Mouse (Mus musculus) spleen, adult 10 weeks (tissue): Measurements from ENCODE around the gene Smg5. TPM values are rescaled to one million over a fixed set of nuclear protein-coding genes. Genes with fewer than 3 reads are reported as not detected.

Experiments
- polyA plus RNA-seq: library from polyadenylated mRNA; stranded (reverse); fragments of 350-450 nt; fragmentation: Illumina TruSeq; extraction: RNeasy Lipid Tissue Mini Kit (QIAGEN cat#74804); gene quantifications from one replicate; pipeline ENCODE4 v1.2.3, GENCODE M21; 2015; ENCODE audit warnings: low replicate concordance; ENCODE audit not compliant: insufficient read depth

Smg5 gene
- polyA plus RNA-seq, result 81.8 TPM

GRCm38 (mm10) chr3:88336058-88337013, at the start of gene Smg5, which contains the start of gene Tmem79:
TSS of gene Smg5 (plus strand) at chr3:88336260.
TSS of gene Tmem79 (minus strand) at chr3:88336148.

DNA sequence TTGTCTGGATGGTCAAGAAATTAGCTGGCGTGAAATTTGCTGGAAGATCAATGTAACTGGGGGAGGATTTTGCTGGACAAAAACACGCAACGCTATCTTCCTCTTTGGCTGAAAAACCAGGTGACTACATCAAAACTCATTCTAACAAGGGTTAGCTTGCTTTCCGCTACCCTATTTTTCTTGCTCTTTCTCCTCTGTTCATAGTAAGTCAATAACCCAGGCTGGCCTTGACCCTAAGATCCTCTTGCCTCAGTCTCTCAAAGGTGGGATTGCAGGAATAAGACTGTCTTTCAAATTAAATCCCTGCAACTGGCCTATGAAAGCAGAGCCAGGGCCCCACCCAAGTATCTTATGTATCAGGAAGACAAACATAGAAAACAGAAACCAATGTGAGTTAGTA, 49.0 kb upstream of the Smg5 start, which contains the start of gene Gm38392:
Gm38392 (minus strand) TSS at position 101 of the 400 bp plus-strand sequence.

GRCm38 (mm10) chr3:88296561-88297318, 39.3 kb upstream of the Smg5 start, which contains the start of the genes Tsacc and Cct3:
TSS of gene Tsacc (minus strand) at chr3:88296999.
TSS of gene Cct3 (plus strand) at chr3:88297116.

GRCm38 (mm10) chr3:88324951-88325405, 11.1 kb upstream of the Smg5 start, which contains the start of gene Glmp:
TSS of gene Glmp (plus strand) at chr3:88325023.

DNA sequence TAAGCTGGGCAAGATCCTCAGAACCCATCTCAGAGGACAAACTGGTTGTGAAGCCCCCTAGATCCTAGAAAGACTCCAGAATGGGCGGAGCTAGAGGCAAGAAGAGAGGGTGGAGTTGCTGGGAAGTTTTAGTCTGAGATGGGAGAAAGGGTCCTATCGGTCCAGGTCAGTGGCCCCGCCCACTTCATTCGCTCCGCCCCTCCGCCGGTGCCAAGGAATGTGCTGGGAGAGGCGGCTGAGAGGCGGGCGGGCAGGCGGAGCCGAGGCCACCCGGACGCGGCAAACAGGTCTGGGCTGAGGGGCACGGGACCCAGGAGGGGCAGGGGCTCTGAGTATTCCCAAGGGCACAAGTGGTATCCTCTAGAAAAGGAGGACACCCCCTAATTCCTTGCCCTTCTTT, 28.3 kb downstream of the Smg5 start, which contains the start of gene Paqr6:
Paqr6 (plus strand) TSS at position 248 of the 400 bp plus-strand sequence.

GRCm38 (mm10) chr3:88372643-88373042, 36.6 kb downstream of the Smg5 start, which contains the start of gene Bglap3:
TSS of gene Bglap3 (minus strand) at chr3:88372743.

DNA sequence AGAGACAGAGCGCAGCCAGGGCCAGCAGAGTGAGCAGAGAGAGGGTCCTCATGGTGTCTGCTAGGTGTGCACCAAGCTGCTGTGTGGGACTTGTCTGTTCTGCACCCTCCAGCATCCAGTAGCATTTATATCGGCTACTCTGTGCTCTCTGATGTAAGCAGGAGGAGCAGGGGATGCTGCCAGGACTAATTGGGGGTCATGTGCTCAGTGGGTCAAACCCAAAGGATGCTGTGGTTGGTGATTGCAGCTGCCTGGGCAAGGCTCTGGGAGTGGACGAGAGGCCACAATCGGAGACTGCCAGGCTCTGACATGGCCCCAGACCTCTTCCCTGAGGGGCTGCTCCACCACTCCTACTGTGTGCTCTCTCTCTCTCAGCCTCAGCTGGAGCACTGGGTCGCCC, 42.5 kb downstream of the Smg5 start, which contains the start of gene Bglap2:
Bglap2 (minus strand) TSS at position 101 of the 400 bp plus-strand sequence.

DNA sequence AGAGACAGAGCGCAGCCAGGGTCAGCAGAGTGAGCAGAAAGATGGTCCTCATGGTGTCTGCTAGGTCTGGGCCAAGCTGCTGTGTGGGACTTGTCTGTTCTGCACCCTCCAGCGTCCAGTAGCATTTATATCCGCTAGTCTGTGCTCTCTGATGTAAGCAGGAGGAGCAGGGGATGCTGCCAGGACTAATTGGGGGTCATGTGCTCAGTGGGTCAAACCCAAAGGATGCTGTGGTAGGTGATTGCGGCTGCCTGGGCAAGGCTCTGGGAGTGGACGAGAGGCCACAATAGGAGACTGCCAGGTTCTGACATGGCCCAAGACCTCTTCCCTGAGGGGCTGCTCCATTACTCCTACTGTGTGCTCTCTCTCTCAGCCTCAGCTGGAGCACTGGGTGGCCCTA, 48.3 kb downstream of the Smg5 start, which contains the start of gene Bglap:
Bglap (minus strand) TSS at position 101 of the 400 bp plus-strand sequence.

DNA sequence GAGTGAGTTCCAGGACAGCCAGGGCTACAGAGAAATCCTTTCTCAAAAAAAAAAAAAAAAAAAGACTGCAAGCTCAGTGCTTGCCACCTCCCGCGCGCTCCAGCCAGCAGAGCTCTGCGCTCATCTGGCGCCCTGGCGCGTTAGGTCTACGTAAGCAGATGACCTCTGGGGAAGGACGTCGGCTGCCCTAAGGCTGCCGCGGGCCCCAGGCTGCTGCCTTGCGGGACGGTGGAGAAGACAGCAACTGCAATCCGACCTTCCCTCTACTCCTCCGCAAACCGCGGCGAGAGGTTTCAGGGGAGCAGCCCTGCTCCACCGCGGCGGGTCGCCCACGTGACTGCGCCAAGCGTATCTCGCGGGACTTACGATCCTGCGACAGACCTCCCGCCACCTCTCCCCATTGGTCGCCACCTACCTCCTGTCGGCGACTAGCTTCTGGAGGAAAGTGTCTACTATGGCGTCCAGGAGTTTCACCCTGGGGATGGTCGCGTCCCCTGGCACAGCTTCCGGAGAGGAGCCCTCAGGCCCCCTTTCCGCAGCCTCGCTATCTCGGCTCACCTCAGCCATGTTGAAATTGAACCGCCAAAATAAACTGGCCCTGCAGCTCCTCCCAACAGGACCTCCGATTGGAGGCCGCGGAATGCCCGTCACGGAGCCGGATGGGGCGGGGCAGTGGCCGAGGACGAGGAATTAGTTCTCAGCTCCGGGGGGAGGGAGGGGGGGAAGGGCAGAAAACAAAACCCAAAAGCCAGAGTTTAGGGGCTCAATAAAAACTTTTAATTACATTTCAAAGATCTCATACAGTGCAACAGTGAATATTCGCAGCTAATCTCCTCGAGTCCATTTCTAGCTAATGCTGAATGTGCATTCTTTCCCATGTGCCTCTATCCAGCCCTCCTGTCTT, 73.9 kb downstream of the Smg5 start, which contains the start of gene Pmf1:
Pmf1 (minus strand) TSS at position 591 of the 904 bp plus-strand sequence.

Other genes with a start within 250 kb of the Smg5 start
- gene Mef2d, start 193.9 kb upstream of the Smg5 start, polyA plus RNA-seq, result 77.6 TPM
- not detected for gene Rhbg, start 81.6 kb upstream of the Smg5 start, polyA plus RNA-seq
- not detected for gene Gm38392, start 49.0 kb upstream of the Smg5 start, polyA plus RNA-seq
- 10.0 TPM for gene Tsacc, start 39.3 kb upstream of the Smg5 start, polyA plus RNA-seq
- 168 TPM for gene Cct3, start 39.1 kb upstream of the Smg5 start, polyA plus RNA-seq
- gene Glmp, start 11.2 kb upstream of the Smg5 start, polyA plus RNA-seq, result 91.9 TPM
- gene Tmem79, start 112 bp upstream of the Smg5 start, polyA plus RNA-seq, result 0.22 TPM
- 1.5 TPM for gene Paqr6, start 28.3 kb downstream of the Smg5 start, polyA plus RNA-seq
- gene Bglap3, start 36.5 kb downstream of the Smg5 start, polyA plus RNA-seq, result 0.15 TPM
- gene Bglap2, start 42.4 kb downstream of the Smg5 start, polyA plus RNA-seq, result not detected
- gene Bglap, start 48.2 kb downstream of the Smg5 start, polyA plus RNA-seq, result 0.97 TPM
- 20.9 TPM for gene Pmf1, start 74.1 kb downstream of the Smg5 start, polyA plus RNA-seq
- gene Slc25a44, start 88.9 kb downstream of the Smg5 start, polyA plus RNA-seq, result 17.2 TPM
- 53.1 TPM for gene Sema4a, start 124.9 kb downstream of the Smg5 start, polyA plus RNA-seq
- gene Lmna, start 173.7 kb downstream of the Smg5 start, polyA plus RNA-seq, result 2.3 TPM
- 1.9 TPM for gene Mex3a, start 196.1 kb downstream of the Smg5 start, polyA plus RNA-seq
- gene Rab25, start 212.0 kb downstream of the Smg5 start, polyA plus RNA-seq, result not detected
- 54.4 TPM for gene Lamtor2, start 216.8 kb downstream of the Smg5 start, polyA plus RNA-seq
- gene Ubqln4, start 217.5 kb downstream of the Smg5 start, polyA plus RNA-seq, result 35.5 TPM
- gene Ssr2, start 239.6 kb downstream of the Smg5 start, polyA plus RNA-seq, result 101 TPM